Mouse (Mus musculus) urinary bladder, postnatal 4 days (tissue): ENCODE measurements around the gene Bicra.

ENCODE experiments used
- DNase-seq, 2 experiments: peaks; one replicate each; pipeline ENCODE4 v3.0.0; 2021 to 2022; ENCODE audit warnings: low spot score in 2 of 2

The Bicra gene

DNA sequence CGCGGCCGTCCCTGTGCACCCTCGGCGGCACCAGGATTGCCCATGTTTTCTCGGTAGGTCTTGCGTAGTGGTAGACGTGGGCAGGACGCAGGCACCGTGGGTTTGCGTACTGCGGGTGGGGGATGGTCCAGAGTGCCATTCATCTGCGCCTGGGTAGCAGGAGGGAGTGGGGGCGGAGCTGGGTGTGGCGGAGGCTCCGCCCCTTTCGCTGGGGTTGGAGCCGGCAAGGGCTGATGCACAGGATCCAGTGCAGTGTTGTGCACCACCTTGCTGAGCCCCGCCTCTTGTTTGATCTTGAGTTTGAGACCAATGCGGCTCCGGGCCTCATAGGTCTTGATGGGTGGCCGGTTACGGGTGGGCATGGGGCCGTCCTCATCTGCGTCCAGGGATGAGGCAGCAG, 75.5 kb downstream of the Bicra start:
- no peak for DNase-seq

DNA sequence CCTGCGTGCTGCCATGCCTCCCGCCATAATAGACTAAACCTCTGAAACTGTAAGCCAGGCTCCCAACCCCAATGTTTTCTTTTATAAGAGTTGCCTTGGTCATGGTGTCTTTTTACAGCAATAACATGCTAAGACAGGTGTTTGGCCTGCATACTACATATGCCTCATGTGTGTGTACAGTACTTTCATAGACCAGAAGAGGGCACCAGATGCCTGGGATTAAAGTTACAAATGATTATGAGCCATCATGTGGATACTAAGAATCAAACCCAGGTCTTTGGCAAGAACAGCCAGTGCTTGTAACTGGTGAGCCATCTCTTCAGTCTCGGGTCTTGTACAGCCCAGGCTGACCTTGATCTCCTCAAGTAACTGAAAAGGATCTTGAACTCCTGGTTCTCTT, 78.0 kb downstream of the Bicra start:
- no peak for DNase-seq

DNA sequence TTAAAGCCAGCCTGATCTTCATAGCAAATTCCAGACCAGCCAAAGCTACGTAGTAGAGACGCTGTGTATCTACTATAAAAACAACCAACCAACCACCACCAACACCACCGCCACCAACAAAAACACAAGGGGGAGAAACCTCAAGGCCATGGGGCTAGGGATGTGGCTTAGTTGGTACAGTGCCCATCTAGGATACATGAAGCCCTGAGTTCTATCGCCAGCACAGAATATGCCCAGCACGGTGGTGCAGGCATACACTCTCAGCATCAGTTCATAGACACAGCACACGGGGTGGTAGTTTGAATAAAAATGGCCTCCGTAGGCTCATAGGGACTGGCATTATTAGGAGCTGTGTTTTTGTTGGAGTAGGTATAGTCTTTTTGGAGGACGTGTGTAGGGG, 79.4 kb downstream of the Bicra start:
- DNase-seq = no peak

DNA sequence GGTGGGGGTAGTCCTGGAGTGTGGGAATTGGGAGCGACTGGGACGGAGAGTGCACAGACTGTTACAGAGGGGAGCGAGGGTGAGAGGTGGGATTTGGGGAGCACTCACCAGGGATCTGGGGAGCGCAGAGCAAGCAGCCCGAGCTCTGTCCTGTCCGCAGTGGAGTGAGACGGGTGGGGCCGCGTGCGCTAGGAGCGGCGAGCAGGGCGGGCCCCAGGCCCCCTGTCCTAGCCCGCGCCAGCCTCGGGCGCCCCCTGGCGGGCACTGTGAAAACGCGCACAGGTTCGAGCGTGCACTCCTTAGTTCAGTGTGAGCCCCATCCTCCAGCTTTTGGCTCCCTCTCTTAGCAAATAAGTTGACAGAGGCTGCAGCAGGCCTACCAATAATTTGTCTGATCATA, 80.4 kb downstream of the Bicra start, which contains the start of gene Ehd2:
Gene Ehd2 (minus strand): TSS at position 256 of the 400 bp plus-strand sequence.
- DNase-seq = peak; percentile 80 to 87

DNA sequence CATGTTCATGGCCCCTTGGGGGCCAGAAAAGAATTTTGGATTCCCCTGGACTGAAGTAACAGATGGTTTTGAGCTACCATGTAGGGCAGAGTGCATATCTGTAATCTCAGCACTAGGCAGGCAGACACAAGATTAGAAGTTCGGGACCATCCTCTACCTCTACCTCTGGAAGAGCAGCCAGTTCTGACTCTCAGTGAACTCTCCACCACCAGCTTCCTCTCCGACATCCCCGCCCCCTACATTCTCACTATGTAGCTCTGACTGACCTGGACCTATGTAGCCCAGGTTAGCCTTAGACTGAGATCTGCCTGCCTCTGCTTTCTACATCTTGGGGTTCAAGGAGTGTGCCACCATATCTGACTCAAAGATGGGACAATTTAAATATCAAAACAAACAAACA, 81.2 kb downstream of the Bicra start:
- DNase-seq = no peak

DNA sequence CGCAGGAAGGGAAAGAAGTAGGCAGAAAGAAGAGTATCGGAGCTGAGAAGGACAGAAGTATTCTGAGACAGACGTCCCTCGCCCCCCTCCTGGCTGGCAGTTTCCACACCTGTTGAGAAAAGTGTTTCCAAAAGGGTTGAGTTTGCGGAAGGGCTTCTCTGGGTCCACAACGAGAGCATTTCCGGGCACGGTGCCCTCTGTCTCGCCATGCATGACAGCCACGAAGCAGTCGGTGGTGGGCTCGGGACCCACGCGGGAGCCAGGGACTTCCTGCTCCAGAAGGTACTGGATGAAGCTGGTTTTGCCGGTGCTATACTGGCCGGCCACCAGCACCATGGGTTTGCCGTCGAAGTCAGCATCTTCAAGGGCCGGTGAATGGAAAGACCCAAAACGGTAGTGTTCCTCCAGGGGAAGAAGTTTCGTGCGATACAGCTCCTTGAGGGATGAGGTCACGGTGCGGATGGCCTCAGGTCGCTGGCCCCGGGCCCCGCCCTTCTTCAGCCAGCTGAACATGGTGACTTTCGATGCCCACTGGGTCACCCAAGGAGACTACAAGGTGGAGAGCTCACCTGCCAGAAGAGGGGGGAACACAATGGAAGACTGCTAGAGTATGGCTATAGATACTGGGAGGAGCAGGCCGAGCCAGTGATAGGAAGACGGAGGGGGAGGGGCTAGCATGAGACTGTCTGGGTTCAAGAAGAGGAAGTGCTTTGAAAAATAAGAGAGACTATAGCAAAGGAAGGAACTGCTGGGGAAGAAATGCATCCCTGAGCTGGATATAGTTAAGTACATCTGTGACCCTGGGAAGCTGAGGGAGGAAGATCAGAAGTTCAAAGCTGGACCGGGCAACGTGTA, 83.7 kb downstream of the Bicra start:
- DNase-seq = no peak

DNA sequence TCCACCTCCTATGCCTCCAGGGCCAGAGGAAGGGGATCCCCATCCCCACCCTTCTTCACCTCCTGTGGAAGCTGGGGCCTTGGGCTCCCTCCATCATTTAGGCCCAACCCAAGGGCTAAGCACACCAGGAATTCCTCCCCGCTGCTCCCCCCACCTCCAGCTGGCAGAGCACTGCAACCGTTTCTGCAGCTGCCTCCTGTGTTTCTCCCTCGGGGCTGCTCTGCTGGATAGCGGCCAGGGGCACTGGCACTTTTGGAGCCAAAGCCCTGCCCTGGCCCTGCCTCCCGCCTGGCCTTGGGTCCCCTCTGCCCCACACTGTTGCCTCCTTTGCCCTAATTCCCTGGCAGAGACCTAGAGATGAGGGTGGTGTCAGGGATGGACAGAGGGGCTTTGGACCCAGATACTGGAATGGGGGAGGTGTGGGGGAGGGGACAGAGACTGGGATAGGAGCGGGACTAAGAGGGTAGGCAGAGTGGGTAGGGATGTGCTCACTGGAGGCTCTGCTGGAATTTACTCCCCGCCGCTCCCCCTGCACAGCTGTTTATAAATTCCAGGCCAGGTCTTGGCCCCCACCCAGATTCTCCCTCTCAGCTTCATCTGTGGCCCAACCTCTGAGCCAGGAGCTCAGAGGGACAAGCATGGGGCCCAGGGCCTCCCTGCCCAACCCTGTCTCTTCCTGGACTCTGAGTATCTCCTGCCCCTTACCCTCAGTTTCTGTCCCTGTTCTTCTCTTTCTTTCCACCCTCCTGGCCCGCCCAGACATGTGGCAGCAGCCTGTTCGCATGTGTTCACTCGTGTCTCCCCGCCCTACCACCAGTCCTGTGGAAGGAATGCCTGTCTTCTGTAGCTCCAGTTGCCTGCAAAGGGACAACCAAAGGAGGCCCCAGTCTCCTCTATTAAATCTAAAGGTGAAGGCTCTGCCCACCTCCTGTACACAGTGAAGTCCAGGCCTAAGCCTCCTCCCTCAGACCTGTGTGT, 85.1 kb downstream of the Bicra start:
- DNase-seq = peak; percentile 84 to 87

DNA sequence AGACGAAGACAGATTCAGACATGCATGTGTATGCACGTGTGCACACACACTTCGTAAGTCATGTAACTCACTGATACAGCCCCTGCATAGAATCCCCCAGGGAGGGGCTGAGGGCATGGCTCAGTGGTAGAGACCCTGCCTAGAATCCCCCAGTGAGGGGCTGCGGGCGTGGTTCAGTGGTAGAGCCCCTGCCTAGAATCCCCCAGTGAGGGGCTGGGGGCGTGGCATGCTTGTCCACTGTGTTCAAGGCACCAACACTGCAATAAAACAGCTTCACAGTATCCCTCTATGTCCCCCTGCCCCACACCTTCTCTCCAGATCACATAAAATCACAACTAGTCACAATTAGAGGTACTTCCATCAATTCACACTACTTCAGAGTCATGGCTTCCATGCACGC, 85.9 kb downstream of the Bicra start:
- no peak for DNase-seq

DNA sequence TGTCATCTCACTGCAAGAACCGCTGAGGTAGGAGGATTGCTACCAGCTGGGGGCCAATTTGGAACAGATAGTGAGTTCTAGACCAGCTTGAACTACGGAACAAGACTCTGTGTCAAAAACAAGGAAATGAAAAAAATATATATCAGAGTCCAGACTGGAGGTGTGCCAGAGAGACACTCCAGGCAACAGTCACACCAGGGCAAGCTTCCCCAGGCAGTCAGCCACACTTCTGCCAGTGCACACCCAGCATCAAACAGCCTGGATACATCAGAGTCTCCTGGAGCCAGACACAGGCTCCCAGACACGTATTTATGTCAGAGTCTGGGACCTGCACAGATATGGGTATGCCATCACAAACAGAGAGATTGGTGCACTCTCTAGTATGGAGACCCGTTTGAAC, 86.5 kb downstream of the Bicra start:
- no peak for DNase-seq

DNA sequence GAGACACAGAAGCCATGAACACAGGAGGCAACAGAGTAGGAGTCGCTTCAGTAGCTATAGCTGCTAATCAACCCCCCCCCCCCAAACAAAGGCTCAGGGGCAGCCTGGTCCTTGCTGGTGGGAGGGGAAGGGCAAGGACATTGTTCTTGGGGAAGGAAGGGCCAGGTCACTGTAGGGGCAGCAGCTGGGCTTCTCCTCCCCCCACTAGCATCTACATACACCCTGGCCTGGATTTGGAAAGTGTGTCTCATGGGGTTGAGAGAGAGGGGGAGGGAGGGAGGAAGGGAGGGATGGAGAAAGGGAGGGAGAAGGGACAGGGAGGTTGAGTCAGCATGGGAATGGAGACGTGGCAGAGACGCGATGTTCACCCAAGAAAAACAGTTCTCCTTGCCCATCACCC, 87.0 kb downstream of the Bicra start:
- no peak for DNase-seq

DNA sequence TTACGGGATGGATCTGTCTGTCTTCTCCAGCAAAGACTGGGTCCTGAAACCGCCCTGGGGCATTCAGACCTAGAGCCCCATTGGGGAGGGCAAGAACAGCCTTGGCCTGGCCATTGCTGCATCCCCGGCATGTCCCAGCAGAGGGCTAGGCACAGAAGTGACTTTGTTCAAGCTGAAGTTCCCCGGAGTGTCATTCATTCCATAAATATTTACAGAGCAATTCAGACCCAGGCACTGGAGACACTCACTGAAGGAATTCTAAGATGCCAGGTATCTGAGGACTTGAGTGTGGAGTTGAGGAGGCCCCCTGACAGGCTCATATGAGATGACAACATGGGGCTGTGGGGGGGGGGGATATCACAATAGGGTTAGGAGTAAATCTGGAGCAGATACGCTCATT, 91.6 kb downstream of the Bicra start:
- DNase-seq = no peak

DNA sequence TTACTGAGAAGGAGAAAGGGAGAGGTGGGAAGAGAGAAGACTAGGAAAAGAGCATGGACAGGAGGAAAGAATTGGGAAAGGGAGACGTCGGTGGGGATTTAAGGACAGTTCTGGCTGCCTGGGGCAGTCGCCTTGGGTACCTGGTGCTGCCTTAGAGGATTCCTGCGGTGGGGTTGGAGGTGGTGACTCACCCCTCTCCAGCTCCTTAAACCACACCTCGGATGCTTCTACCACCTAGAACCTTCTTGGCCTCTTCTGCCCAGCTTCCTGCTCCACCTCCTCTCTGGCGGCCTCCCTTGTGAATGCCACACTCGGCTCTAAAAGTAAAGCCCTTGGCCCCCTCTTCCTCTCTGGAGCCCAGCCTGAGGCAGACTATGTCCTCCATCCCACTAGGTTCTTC, 92.2 kb downstream of the Bicra start:
- DNase-seq = no peak

DNA sequence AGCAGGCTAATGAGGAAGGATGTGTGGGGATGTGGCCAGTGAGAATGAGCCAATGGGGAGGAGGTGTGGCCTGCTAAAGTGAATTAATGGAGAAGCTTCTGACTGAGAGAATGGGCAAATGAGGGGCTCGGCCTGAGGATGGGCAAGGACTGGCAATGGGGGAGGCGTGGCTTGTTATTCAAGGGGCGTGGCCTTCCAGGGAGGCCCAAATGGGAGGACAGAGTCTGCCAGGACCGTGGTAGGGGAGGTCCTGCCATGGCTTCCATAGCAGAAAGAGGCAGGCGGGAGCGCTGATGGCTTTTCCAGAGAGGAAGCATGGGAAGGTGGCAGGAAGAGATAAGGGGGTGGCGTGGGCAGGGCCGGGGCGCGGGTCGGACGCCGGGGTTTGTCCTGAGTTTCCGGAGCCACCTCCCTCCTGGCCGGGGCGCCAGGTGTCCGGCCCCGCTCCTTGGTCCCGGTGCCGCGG, 92.7 kb downstream of the Bicra start:
- DNase-seq = no peak

DNA sequence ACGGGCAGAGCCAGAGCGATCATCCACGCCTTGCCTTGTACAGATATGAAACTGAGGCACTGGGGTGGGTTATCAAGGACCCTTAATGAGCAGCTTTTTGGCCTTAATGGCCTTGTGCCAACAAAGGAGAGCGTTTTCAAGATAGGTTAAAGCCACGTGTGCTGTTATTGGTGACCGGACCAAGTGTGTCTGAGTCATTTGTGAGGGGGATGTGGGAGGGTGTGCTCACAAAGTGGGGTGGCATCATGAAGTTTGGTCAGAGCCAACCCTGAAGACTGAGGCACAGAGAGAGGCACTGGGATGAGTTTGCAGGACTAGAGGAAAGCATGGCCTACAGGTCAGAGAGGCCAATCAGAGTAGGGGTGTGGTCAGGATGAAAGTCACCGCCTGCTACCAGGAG, 93.3 kb downstream of the Bicra start:
- no peak for DNase-seq

DNA sequence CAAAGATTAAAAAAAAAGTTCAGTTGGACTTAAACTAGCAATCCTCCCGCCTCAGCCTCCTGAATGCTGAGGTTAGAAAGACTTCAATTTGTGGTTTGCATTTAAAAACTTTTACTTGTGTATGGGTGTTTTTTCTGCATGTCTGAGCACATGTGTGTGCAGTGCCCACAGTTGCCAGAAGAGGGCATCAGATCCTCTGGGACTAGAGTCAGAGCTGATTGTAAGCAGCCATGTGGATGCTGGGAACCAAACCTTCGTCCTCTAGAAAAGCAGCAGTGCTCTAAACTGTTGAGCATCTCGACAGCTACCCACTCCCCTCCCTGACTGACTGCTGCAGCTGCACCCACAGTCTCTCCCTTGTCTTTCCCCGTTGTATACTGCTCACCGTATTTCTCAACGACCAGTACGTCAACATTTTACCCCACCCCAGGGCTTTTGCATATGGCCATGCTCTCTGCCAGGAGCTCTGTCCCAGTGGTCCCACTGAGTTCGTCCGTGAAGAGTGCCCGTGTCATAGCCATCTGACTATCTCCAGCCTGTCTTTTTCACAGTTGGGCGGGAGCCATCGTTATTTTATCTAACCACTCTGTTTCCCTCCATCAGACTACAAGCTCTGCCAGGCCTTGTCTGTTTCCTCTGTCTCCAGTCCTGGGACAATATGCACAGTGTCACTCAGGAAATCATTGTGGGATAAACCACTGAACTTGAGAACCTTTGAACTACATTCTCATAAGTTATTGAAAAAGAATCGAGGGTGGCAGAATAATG, 94.2 kb downstream of the Bicra start:
- no peak for DNase-seq

DNA sequence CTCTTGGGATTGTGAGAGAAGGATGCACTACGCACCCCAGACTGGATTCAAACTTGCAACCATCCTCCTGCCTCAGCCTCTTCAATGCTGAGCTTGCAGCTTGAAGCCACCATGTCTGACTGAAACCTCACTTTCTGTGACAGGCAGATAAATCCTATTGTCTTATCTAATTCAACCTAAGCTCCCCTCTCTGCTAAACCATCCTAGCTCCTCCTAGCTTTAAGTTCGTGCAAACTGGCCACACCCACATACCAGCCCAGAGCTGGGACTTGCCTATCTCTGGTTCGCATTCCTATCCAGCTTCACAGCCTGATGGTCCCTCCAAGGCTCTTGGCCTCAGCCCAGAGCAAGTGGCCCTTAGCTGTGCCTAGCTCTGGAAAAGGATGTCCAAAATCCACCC, 95.3 kb downstream of the Bicra start:
- DNase-seq = no peak

DNA sequence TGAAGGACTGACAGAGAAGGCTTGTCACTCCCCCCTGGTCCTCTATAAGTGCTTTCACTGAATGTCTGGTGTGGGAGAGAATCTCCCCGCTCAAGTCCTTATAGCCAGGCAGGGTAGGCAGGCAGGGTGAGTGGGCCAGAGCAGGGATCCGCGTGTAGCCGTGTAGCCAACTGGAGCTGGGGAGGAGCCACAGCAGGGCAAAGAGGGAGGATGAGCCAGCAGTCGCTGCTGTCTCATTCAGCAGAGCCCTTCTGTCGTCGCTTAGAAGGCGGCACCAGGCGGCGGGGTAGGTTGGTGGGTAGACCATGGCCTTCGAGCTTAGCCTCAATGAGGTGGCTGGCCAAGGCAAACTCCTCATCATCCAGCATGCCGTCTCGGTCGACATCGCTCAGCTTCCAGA, 97.7 kb downstream of the Bicra start:
- no peak for DNase-seq

DNA sequence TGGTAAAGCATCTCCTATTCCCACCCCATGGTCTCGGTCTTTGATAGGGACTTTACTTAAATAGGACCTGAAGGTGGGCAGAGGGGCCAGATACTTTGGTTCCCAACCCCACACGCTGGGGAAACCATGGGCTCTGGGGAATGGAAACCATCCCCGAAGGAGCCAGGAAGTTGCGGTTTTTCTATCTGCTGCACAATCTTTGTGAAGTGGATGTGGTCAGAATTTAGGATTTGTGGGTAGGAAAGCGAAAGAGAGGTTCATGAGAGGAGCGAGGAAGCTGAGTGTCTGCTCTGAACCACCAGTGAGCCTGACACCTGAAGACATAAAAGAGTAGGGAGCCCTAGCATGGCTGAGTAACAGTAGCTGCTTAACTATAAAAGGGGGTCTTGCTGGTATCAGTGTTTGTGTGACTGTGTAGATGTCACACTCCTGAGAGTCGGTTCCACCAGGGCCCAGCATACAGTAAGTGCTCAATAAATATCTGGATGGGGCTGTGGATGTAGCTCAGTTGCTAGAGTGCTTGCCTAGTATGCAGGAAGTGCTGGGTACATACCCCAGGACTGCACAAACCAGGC, 98.4 kb downstream of the Bicra start:
- no peak for DNase-seq

DNA sequence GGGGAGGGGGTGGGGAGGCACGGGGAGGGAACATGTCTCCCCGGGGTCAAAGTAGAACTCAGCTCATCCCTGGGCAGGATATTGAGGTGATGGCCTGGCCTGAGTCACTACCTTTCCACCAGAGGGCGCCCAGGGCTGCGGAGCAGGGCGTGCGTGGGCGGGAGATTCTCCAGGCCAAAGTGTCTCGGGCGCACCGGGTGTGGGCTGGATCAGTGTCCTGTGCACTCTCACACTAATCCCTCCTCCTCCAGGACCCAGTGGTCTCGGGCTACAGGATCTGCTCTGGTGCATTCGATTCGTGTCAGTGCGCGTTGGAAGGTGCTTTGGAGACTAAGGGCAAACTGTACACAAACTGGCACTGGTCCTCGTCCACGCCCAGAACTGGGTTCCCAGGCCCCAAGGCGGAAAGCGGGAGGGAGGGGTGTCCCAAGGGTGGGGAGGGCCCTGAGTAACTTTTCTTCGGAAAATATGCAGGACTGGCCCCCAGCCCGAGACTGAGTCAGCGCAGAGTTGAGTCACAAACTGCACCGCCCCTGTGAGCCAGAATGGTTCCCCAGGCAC, 99.3 kb downstream of the Bicra start:
- DNase-seq = peak; percentile 82 to 90

DNA sequence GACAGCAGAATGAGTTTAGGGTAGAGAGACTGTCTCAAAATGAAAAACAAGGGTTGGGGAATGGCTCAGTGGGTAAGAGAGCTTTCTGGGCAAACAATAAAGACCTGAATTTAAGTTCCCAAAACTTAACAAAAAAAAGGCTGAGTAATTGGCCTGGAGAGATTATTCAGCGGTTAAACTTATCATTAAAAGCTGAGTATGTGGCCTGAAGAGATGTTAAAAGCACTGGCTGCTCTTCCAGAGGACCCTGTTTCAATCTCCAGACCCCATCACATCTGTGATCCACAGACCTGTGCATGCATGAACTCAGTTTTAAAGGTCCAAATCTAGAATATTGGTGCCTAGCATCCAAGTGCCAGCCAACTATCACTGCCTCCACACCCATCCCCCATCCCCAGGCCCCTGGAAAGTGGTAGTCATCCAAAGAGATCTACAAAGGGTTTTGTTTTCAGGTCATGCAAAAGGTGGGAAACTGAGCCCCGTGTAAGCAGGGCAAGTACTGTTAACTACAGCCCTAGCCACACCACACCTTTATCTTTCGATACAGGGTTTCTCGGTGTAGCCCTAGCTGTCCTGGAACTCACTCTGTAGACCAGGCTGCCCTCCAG, 100.0 kb downstream of the Bicra start:
- no peak for DNase-seq
